Mouse (Mus musculus) layer of hippocampus, adult 2 months (tissue): Measurements from ENCODE around the gene C130074G19Rik. TPM values are rescaled to one million over a fixed set of nuclear protein-coding genes. Genes with fewer than 3 reads are reported as not detected.
A peak's percentile ranks its signal among the peaks of the same experiment; 100 is the strongest.

Experiments
- DNase-seq, 2 experiments: peaks; one replicate each; pipeline ENCODE4 v3.0.0; 2022; ENCODE audit warnings: low spot score in 2 of 2
- H3K27ac ChIP-seq: fragments of 200-600 bp; 2 replicates; pipeline ENCODE4 v1.8.1; 2022
- H3K4me3 ChIP-seq: fragments of 200-600 bp; 2 replicates; pipeline ENCODE4 v1.8.1; 2022; ENCODE audit warnings: mild to moderate bottlenecking
- CTCF ChIP-seq: fragments of 200-600 bp; conservative IDR thresholded peaks from 2 replicates; pipeline ENCODE4 v1.8.1; 2022; ENCODE audit warnings: antibody characterized with exemption, mild to moderate bottlenecking, moderate library complexity
- total RNA-seq, 2 experiments: library from RNA; stranded (reverse); gene quantifications; 2 replicates each; pipeline ENCODE4 v1.2.3; 2021

Gene C130074G19Rik
- total RNA-seq, 2 experiments from 2014 or later = 7.1 to 8.3 TPM

GRCm38 (mm10) chr1:184903697-184904096 is 20.7 kb upstream of the C130074G19Rik start:
- no peak for DNase-seq

GRCm38 (mm10) chr1:184902886-184903285 is 19.9 kb upstream of the C130074G19Rik start:
- H3K27ac ChIP-seq = no peak overlapping the region

More at GRCm38 (mm10) chr1:184903697-184904096, 20.7 kb upstream of the C130074G19Rik start:
- Histone ChIP-seq H3K27ac (no peak overlapping the region), H3K4me3 (no peak overlapping the region)
- no peak for TF ChIP-seq CTCF

GRCm38 (mm10) chr1:184897350-184897749 is 14.3 kb upstream of the C130074G19Rik start:
- no peak for TF ChIP-seq CTCF
- DNase-seq = no peak
- no peak overlapping the region for H3K4me3 ChIP-seq
- H3K27ac ChIP-seq = no peak overlapping the region

More at GRCm38 (mm10) chr1:184902886-184903285, 19.9 kb upstream of the C130074G19Rik start:
- DNase-seq = no peak
- no peak overlapping the region for H3K4me3 ChIP-seq
- TF ChIP-seq CTCF = no peak

GRCm38 (mm10) chr1:184891998-184892397 is 9.0 kb upstream of the C130074G19Rik start:
- no peak for DNase-seq
- H3K4me3 ChIP-seq = no peak overlapping the region
- TF ChIP-seq CTCF = peak; percentile 69
- H3K27ac ChIP-seq = no peak overlapping the region

- DNase-seq = no peak
- Histone ChIP-seq H3K27ac (no peak overlapping the region), H3K4me3 (no peak overlapping the region)
- TF ChIP-seq CTCF = no peak
These were observed 6.4 kb upstream of the C130074G19Rik start for GRCm38 (mm10) chr1:184889454-184889853.

GRCm38 (mm10) chr1:184886160-184886559 is 3.1 kb upstream of the C130074G19Rik start:
- DNase-seq = no peak
- H3K27ac ChIP-seq = no peak overlapping the region
- no peak for TF ChIP-seq CTCF
- no peak overlapping the region for H3K4me3 ChIP-seq

GRCm38 (mm10) chr1:184881861-184882260 is 1.2 kb downstream of the C130074G19Rik start:
- DNase-seq = no peak
- Histone ChIP-seq H3K27ac (peak overlapping the region; percentile 72; the same call in 1 of the 2 replicates), H3K4me3 (peak overlapping the region; percentile 48)
- no peak for TF ChIP-seq CTCF

GRCm38 (mm10) chr1:184881211-184881610 is 1.8 kb downstream of the C130074G19Rik start:
- Histone ChIP-seq H3K4me3 (no peak overlapping the region; the same call in 1 of the 2 replicates), H3K27ac (no peak overlapping the region)
- TF ChIP-seq CTCF = no peak
- no peak for DNase-seq

GRCm38 (mm10) chr1:184878860-184879259 is 4.2 kb downstream of the C130074G19Rik start:
- Histone ChIP-seq H3K4me3 (no peak overlapping the region), H3K27ac (no peak overlapping the region)
- DNase-seq = no peak
- no peak for TF ChIP-seq CTCF

GRCm38 (mm10) chr1:184877306-184877705 is 5.7 kb downstream of the C130074G19Rik start:
- TF ChIP-seq CTCF = no peak
- Histone ChIP-seq H3K4me3 (no peak overlapping the region), H3K27ac (no peak overlapping the region)
- DNase-seq = no peak

- no peak overlapping the region for H3K27ac ChIP-seq
- DNase-seq = no peak
- TF ChIP-seq CTCF = no peak
- no peak overlapping the region for H3K4me3 ChIP-seq
These were observed 9.1 kb downstream of the C130074G19Rik start for GRCm38 (mm10) chr1:184873910-184874309.

GRCm38 (mm10) chr1:184872069-184872819 is 10.8 kb downstream of the C130074G19Rik start:
- DNase-seq = no peak
- Histone ChIP-seq H3K4me3 (no peak overlapping the region), H3K27ac (no peak overlapping the region)
- no peak for TF ChIP-seq CTCF

- no peak overlapping the region for H3K27ac ChIP-seq
- TF ChIP-seq CTCF = no peak
- no peak for DNase-seq
- H3K4me3 ChIP-seq = no peak overlapping the region
These were observed 11.5 kb downstream of the C130074G19Rik start for GRCm38 (mm10) chr1:184871506-184871905.
